Mouse (Mus musculus): Measurements from ENCODE around the gene Rfx8.

DNA sequence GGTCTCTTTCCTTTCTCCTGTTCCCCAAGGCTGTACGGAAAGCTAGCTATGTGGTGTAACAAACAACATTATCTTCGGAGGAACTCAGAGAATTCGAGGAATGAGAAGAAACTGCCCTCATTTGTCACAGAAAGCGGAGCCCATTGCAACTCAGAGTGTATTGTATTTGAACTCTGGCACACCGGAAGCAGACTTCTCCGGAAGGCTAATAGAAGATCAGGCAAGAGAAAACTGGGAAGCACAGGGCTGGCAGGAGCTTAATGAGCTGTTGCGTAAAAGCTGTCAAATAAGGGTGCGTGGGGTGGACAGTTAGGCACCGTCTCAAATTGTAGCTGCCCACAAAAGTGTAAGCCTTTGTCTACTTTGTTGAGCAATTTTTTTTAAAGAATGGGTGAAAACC, 10.7 kb upstream of the Rfx8 start:
- TF ChIP-seq CTCF (IDR thresholded peaks at IDR 0.05 in 2 of 3, conservative IDR thresholded peaks at IDR 0.05 in 1 of 3; ENCODE audit: control insufficient read depth in 1 of 3, insufficient read depth in 1 of 3, low read depth in 2 of 3, low read length in 3 of 3, poor library complexity in 1 of 3, severe bottlenecking in 1 of 3) (no peak), KAT2A (conservative IDR thresholded peaks at IDR 0.05; ENCODE audit: low read depth, low read length) (no peak), SMC3 (IDR thresholded peaks at IDR 0.05; ENCODE audit: low read depth, low read length) (no peak), CHD2 (IDR thresholded peaks at IDR 0.05; ENCODE audit: low read length) (no peak), MAFK (IDR thresholded peaks at IDR 0.05; ENCODE audit: borderline replicate concordance, low read depth, low read length) (no peak), ZNF384 (IDR thresholded peaks at IDR 0.05; ENCODE audit: low read depth, low read length) (no peak), EP300 (IDR thresholded peaks at IDR 0.05; ENCODE audit: low read depth in 1 of 2, low read length in 2 of 2) (no peak)
